Mouse (Mus musculus): ENCODE data around the gene Pdgfra. TPM values are rescaled to one million over a fixed set of nuclear protein-coding genes. Genes with fewer than 3 reads are reported as not detected.

Gene Pdgfra
- polyA plus RNA-seq, 1 experiment from 2014 or later, result 27.7 TPM

Small RNAs within 50 kb of the gene (microRNA-seq; reads per million reads assigned to microRNA genes)
- gene Mir7025, result 1.1 reads per million

Other genes with a start within 250 kb of the Pdgfra start
- gene Chic2, start 107.5 kb upstream of the Pdgfra start, polyA plus RNA-seq (2015; fragmentation: Nextera tagmentation; extraction: Ambion mirVana), result 15.9 and 20.2 TPM in 2 replicates
- not detected in 2 replicates for gene Gsx2, start 76.7 kb upstream of the Pdgfra start, polyA plus RNA-seq (2015; fragmentation: Nextera tagmentation; extraction: Ambion mirVana)

Data from intestine, embryonic 16.5 days (tissue).